Mouse (Mus musculus) left cerebral cortex, adult 2 months (tissue): Measurements from ENCODE around the gene Mb21d2. TPM values are rescaled to one million over a fixed set of nuclear protein-coding genes. Genes with fewer than 3 reads are reported as not detected.

Source experiments
- DNase-seq, 2 experiments: peaks; one replicate each; pipeline ENCODE4 v3.0.0; 2021 to 2022; ENCODE audit warnings: low spot score in 2 of 2, mixed read lengths in 1 of 2; ENCODE audit errors: extremely low spot score in 1 of 2
- H3K27ac ChIP-seq: fragments of 200-600 bp; 2 replicates; pipeline ENCODE4 v1.8.1; 2022
- H3K4me3 ChIP-seq: fragments of 200-600 bp; 2 replicates; pipeline ENCODE4 v1.8.1; 2022
- CTCF ChIP-seq: fragments of 200-600 bp; IDR thresholded peaks from 2 replicates; pipeline ENCODE4 v1.8.1; 2022; ENCODE audit warnings: antibody characterized with exemption, mild to moderate bottlenecking, moderate library complexity
- intact Hi-C: fragments of 180-260 bp; cut with DNase I; formaldehyde crosslinking; loops from one replicate; pipeline ENCODE4 v1.15.1; 2025
- total RNA-seq, 2 experiments: library from RNA; stranded (reverse); gene quantifications; 2 replicates each; pipeline ENCODE4 v1.2.3; 2021

Mb21d2 gene
- total RNA-seq, 2 experiments from 2014 or later: 37.9 to 39.0 TPM

GRCm38 (mm10) chr16:28898509-28899160 lies 30.8 kb downstream of the Mb21d2 start:
- no peak overlapping the region for H3K4me3 ChIP-seq
- H3K27ac ChIP-seq: no peak overlapping the region
- no peak for DNase-seq
- intact Hi-C loops: no loop called here
- no peak for TF ChIP-seq CTCF

DNA sequence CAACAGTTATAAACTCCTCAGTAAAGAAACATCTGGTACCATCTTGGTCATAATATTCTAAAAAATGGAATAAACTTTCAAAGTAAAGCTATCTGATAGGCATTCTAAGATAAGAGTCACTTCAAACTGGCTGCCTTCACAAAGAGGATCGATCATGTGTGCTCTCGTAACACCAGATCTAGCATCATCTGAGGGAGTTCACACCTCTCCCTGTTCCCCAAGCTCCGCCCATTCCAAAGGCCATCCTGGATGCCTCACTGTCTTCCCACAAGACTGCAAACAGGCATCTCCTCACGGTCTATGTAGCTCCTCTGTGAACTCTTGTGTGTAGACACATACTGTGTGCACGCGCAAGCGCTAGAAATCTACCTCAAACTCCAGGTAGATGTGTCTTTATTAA lies 32.9 kb downstream of the Mb21d2 start:
- intact Hi-C loops: no loop called here
- DNase-seq: no peak
- no peak overlapping the region for H3K27ac ChIP-seq
- no peak for TF ChIP-seq CTCF
- H3K4me3 ChIP-seq: no peak overlapping the region

DNA sequence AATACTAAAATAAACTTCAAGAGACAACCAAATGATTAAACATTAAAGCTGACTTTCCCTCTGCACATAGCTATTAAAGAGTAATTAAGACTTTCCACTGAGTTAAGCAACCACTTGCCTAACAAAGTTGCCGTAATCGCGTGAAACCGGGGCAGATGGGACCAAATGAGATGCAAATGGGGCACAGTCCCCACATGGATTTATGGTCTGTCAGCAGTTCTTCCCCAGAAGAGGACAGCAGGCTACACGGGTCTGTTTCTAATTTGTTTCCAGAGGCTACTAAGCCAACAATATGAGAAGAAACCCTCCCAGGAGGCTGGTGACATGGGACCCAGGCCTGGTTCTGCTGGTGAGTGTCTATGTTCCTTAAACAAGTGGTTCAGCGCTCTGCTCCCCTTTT lies 34.6 kb downstream of the Mb21d2 start:
- intact Hi-C loops: no loop called here
- TF ChIP-seq CTCF: no peak
- DNase-seq: no peak
- H3K4me3 ChIP-seq: no peak overlapping the region
- no peak overlapping the region for H3K27ac ChIP-seq

DNA sequence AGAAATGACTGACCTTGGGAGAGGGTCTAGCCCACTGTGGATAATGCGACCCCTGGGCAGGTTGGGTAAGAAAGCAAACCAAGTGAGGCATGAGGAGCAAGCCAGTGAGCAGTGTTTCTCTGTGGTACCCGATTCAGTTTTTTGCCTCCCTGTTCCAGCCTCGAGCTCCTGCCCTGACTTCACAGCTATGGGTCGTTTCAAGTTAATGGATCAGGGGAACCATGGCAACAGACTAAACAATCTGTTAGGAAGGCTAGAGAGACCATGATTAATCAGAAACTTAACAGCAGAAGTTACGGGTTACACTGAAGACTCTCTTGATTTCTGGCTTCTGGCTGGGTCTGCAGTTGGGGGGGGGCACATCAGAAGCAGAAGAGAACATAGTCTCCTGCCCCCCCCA lies 36.2 kb downstream of the Mb21d2 start:
- intact Hi-C loops: no loop called here
- no peak for TF ChIP-seq CTCF
- Histone ChIP-seq H3K27ac (no peak overlapping the region), H3K4me3 (no peak overlapping the region)
- DNase-seq: no peak

DNA sequence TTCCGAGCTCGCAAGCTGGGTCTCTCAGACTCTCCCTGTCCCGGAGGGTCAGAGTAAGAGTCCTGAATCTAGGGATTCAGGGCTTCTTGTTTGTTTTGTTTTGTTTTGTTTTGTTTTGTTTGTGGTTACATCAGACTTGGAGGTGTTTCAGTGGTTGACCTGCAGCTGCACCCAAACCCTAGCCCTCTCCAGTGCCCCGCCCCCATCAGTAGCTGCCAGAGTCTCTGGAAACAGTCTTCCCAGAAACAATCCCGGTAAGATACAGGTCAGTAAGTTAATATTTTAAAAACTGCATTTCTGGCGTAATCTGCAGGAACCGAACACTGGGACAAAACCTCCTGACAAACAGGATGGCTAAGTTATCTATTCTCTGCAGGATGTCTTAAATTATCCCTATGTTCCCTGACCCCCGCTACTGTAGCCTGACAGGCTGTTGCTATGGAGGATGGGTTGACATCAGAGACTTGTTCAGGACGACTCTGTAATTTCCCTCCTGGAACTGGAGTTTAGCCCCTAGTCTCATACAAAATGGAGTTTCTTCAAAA lies 43.2 kb downstream of the Mb21d2 start:
- intact Hi-C loops: no loop called here
- TF ChIP-seq CTCF: no peak
- Histone ChIP-seq H3K4me3 (no peak overlapping the region), H3K27ac (no peak overlapping the region)
- DNase-seq: no peak

DNA sequence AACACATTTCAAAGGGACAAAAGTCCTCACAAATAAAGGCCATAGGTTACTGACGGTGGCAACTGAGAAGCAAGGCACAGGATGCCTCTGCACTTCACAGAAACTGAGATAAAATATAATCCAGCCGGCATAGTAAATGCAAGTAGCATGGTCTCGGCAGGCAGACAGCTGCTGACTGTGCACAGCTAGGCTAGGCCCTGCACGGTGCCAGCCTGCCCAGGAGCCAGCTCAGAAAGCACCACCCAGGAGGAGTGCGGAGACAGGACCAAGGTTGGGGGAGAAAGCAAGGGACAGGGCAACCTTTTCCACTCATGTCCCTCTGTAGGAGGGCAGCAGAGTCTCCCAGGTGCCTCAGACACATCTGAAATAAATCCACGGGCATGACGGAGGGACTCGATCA lies 44.0 kb downstream of the Mb21d2 start:
- Histone ChIP-seq H3K27ac (no peak overlapping the region), H3K4me3 (no peak overlapping the region)
- no peak for TF ChIP-seq CTCF
- DNase-seq: no peak
- intact Hi-C loops: no loop called here

- Histone ChIP-seq H3K4me3 (no peak overlapping the region), H3K27ac (no peak overlapping the region)
- no peak for TF ChIP-seq CTCF
- no peak for DNase-seq
- intact Hi-C loops: loop anchor here (5.0 kb wide), 1 partner anchor 43 kb away; the partner anchor contains the start of gene Mb21d2
Observed at GRCm38 (mm10) chr16:28884661-28885060, 44.8 kb downstream of the Mb21d2 start.

GRCm38 (mm10) chr16:28883649-28884048 lies 45.8 kb downstream of the Mb21d2 start:
- no peak for DNase-seq
- TF ChIP-seq CTCF: no peak
- H3K4me3 ChIP-seq: no peak overlapping the region
- intact Hi-C loops: loop anchor here (5.0 kb wide), 1 partner anchor 44 kb away; the partner anchor contains the start of gene Mb21d2
- no peak overlapping the region for H3K27ac ChIP-seq

DNA sequence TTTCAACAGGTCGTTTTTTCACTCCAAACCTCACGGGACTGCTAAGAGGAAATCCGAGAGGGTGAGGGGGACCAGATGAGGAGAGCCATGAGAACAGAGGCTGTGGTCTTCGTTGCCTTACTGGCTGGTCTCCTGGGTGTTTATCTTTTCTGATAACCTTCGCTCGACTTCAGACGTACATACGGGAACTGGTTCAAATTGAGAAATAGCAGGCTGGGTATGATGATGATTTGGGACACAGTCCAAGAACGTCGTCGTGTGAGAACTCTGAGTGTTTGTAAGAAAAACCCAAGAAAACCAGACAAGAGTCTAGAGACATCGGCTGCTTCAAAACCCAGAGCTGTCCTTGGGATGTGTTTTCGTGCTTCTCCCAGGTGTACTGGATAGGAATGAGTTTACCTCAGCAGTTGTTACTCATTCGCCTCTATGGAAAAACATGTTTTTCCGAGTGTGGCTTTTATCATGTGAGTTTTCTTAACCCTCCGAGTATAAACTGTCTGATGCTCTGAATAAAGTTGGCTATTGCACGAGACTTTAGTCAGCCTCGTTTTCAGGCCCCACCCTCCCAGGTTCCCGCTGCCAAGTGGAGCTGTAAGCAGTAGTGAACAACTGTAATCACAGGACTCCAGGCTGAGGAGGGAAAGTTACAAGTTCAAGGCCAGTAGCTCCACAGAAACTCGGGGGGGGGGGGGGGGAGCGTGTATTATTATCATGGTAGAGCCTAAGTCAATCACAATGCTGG lies 46.6 kb downstream of the Mb21d2 start:
- Histone ChIP-seq H3K4me3 (no peak overlapping the region), H3K27ac (no peak overlapping the region)
- DNase-seq: no peak
- no peak for TF ChIP-seq CTCF
- intact Hi-C loops: loop anchor here (5.0 kb wide), 1 partner anchor 44 kb away; the partner anchor contains the start of gene Mb21d2

DNA sequence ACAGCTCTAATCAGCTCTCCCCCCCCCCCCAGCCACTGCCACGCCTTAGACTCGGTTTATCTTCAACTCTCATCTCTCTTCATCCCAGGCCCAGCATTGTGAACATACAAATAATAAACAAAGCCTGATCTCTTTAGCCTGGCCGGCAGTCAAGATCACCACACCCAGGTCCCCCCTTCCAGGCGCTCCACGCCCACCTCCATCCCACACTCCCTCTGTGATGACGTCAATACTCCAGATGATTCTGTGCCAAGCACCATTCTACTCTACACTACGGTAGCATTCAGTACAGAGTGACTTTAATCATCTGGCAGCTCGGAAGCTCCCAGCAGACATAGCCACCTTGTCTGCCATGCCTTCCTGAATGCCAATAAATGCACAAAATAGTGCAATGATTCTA lies 47.7 kb downstream of the Mb21d2 start:
- no peak overlapping the region for H3K27ac ChIP-seq
- no peak for DNase-seq
- intact Hi-C loops: loop anchor here (5.0 kb wide), 1 partner anchor 46 kb away; the partner anchor contains the start of gene Mb21d2
- TF ChIP-seq CTCF: no peak
- no peak overlapping the region for H3K4me3 ChIP-seq

DNA sequence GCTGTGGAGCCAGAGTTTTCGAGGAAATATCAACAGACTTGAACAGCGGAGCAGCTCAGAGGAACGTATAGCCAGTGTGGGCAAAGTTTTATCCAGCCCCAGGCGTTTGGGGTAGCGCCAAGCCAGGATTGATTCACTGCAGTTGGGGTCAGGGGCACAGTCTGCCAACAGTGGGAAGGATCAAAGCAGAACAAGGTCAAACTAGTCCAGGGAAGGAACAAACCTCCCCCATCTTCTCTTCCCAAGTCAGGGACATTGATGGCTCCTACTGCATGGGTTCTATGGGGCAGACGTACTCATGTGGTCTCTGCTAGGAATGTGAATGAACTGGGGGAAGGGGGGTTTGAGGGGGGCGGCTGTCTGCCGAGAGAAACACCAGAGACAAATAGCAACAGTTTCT lies 48.7 kb downstream of the Mb21d2 start:
- intact Hi-C loops: loop anchor here (5.0 kb wide), 1 partner anchor 47 kb away; the partner anchor contains the start of gene Mb21d2
- no peak overlapping the region for H3K4me3 ChIP-seq
- no peak for TF ChIP-seq CTCF
- no peak for DNase-seq
- no peak overlapping the region for H3K27ac ChIP-seq

DNA sequence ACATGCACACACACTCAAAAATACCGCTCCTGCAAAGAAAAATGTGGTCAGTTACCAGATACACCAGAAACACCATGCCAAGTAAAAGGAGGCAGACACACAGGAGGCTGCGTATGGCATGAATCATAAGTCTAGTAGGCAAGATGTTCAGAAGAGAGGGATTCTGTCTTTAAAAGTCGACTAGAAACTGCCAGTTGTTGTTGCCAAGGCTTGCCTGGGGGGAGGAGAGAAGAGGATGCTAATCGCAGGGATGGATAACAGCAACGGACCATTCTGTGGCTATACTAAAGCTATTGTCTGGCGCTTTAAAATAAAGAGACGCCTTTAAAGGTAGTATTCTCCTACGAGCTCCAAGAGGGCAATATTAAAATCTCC lies 49.2 kb downstream of the Mb21d2 start:
- TF ChIP-seq CTCF: no peak
- intact Hi-C loops: loop anchor here (5.0 kb wide), 1 partner anchor 47 kb away; the partner anchor contains the start of gene Mb21d2

More for the DNA sequence above, 49.2 kb downstream of the Mb21d2 start:
- H3K4me3 ChIP-seq: no peak overlapping the region
- no peak for DNase-seq
- no peak overlapping the region for H3K27ac ChIP-seq
